ENCODE assay signal across 8 mouse cellular contexts in the genomic region with DNA sequence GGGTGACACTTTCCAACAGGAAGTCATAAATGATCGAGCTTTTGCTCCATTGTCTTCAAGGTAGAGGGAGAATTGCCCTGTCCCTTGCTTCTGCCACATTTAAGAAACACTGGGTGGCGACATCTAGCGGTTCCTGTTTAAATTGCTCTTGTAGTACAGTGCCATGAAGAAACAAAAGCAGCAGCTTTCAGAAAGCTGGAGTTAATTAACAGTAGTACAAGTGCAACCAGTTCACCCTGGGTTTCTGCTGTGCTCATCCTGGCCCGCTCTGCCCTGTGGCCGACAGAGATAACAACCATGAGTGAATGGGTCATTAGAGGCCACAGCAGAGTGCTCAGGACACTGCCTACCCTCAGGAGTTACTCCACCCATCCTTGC.
DNase-seq lines count a peak whose midpoint lies in the region; ATAC-seq lines count a peak whose summit lies in the region.

No protein-coding gene starts in this region.

- peak; percentile 83 for ATAC-seq in hindbrain, embryonic 12.5 days (ENCODE audit: low FRiP score)
- ATAC-seq in lung, embryonic 16.5 days (ENCODE audit: low read depth), result peak; percentile 78

- peak; percentile 57 for DNase-seq in T-cell, adult 2 months (ENCODE audit: low spot score)
- peak; percentile 81 to 89 for DNase-seq in cerebellum, postnatal 25 days
- DNase-seq in frontal cortex, postnatal 25 days (ENCODE audit: low spot score in 2 of 2), result peak; percentile 56 to 76
- peak; percentile 74 for DNase-seq in layer of hippocampus, adult 9-11 months
- peak; percentile 53 for DNase-seq in retina, adult 2 months (ENCODE audit: low read depth, low spot score)
- peak; percentile 72 for DNase-seq in urinary bladder, postnatal 25 days (ENCODE audit: low spot score)

- H3K4me2 ChIP-seq in hindbrain, embryonic 12.5 days (replicated peaks), result peak overlapping the region; percentile 22
- no peak overlapping the region for H3K4me2 ChIP-seq in lung, embryonic 16.5 days (ENCODE audit: low read depth, low read length)

- no peak overlapping the region for H3K9ac ChIP-seq in hindbrain, embryonic 12.5 days
- no peak overlapping the region for H3K9ac ChIP-seq in lung, embryonic 16.5 days (ENCODE audit: low read length)

- H3K4me3 ChIP-seq in hindbrain, embryonic 12.5 days, result no peak overlapping the region
- H3K4me3 ChIP-seq in lung, embryonic 16.5 days (ENCODE audit: low read length), result no peak overlapping the region

- no peaks in the 10 kb centered on the region for H3K9me3 ChIP-seq in hindbrain, embryonic 12.5 days (replicated peaks)
- no peaks in the 10 kb centered on the region for H3K9me3 ChIP-seq in lung, embryonic 16.5 days (ENCODE audit: control insufficient read depth, low read length)

- WGBS in hindbrain, embryonic 12.5 days, result 2% methylated on average over 5 of the region's 5 CpGs
- WGBS in lung, embryonic 16.5 days, result 0% methylated on average over 5 of the region's 5 CpGs

- peaks cover 13% of the 10 kb centered on the region for H3K4me1 ChIP-seq in hindbrain, embryonic 12.5 days
- no peaks in the 10 kb centered on the region; the same call in 1 of the 2 replicates for H3K4me1 ChIP-seq in lung, embryonic 16.5 days (replicated peaks; ENCODE audit: control insufficient read depth, insufficient read depth, low read length)

- H3K27me3 ChIP-seq in hindbrain, embryonic 12.5 days, result no peaks in the 10 kb centered on the region
- H3K27me3 ChIP-seq in lung, embryonic 16.5 days (ENCODE audit: control insufficient read depth, insufficient read depth, low read depth, low read length), result no peaks in the 10 kb centered on the region

- H3K27ac ChIP-seq in hindbrain, embryonic 12.5 days, result peak overlapping the region; percentile 40; the same call in 1 of the 2 replicates
- no peak overlapping the region for H3K27ac ChIP-seq in lung, embryonic 16.5 days (ENCODE audit: low read length)

- no peaks in the 10 kb centered on the region for H3K36me3 ChIP-seq in hindbrain, embryonic 12.5 days
- no peaks in the 10 kb centered on the region for H3K36me3 ChIP-seq in lung, embryonic 16.5 days (ENCODE audit: control insufficient read depth, insufficient read depth, low read length)
